In the genomic region with DNA sequence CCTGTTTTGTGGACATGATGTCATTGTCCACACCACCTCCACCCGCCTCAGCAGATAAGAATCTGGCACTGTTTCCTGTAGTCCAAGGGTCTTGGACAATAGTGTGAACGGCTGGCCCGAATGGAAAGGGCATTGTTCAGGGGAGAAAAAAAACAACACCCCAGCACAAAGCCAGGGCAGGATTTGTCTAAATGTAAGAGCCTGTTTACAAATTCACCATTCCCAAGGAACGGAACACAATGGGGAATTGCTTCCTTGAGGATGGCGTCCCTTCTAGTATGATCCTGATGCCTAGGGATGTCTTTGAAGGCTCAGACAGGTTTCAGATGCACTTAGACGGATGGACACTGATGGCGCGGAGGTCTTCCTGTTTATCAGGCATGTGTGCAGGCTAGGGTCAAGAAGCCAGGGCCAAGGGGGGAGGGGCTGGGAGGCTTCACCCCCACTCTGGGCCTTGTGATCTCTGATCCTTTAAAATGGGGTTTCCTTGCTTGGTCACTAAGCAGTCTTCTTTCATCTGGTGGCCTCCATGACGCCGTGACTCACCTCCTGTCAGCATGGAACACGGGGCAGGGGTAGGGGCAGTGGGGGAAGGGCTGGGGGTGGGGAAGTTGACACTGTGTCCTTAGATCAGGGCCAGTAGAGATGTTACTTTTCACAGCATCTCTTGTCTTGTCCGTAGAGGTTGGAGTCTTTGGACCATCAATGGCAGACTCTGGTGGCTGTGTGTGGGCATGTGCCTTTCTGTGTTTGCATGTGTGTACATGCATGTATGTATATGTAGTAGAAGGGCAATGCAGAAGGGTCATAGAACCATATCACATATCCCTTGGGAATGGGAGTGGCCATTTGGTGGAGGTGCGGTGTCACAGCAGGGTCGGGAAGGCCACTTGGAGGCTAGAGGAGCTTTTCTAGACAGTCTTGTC, we compare ENCODE assay signal across 10 mouse cellular contexts. TPM values are rescaled to one million over a fixed set of nuclear protein-coding genes. Genes with fewer than 3 reads are reported as not detected.
DNase-seq lines count a peak whose midpoint lies in the region; ATAC-seq and TF ChIP-seq lines count a peak whose summit lies in the region.
"Had no signal": no experiment of that assay in that cellular context is flagged by ENCODE, and none has a peak within 500 bp of the region (broad histone marks: within the 10 kb centered on the region; RNA-seq: fewer than 3 reads in every experiment).

No protein-coding gene starts in this region.

- TF ChIP-seq CTCF in layer of hippocampus, adult 2 months (conservative IDR thresholded peaks at IDR 0.05) = no peak
- TF ChIP-seq CTCF in small intestine, adult 2 months (IDR thresholded peaks at IDR 0.05; ENCODE audit: extremely low read depth, insufficient read length, insufficient replicate concordance, low read depth, low read length) = no peak

- H3K36me3 ChIP-seq in heart, embryonic 16.5 days (ENCODE audit: control insufficient read depth, insufficient read depth) = no peaks in the 10 kb centered on the region
- H3K36me3 ChIP-seq in small intestine, adult 2 months (ENCODE audit: control insufficient read depth, insufficient read depth, low read length) = no peaks in the 10 kb centered on the region
- H3K36me3 ChIP-seq: embryonic facial prominence, embryonic 13.5 days had no signal

- peak; percentile 15; the same call in 1 of the 2 replicates for ATAC-seq in heart, embryonic 16.5 days (replicated peaks; ENCODE audit: extremely low read depth, insufficient read depth, low FRiP score)

- no peak for DNase-seq in layer of hippocampus, adult 2 months (ENCODE audit: low spot score in 2 of 2)
- no peak for DNase-seq in layer of hippocampus, adult 9-10 months (ENCODE audit: low spot score)
- DNase-seq in kidney, postnatal 25 days = peak; percentile 46 to 71
- no peak for DNase-seq in cerebellum, postnatal 25 days
- no peak for DNase-seq in thymus, postnatal 36 days
- no peak for DNase-seq in B cell, adult 2 months

- H3K4me2 ChIP-seq in heart, embryonic 16.5 days (ENCODE audit: low read depth, low read length) = no peak overlapping the region
- H3K4me2 ChIP-seq: embryonic facial prominence, embryonic 13.5 days had no signal

- H3K4me3 ChIP-seq in layer of hippocampus, adult 2 months = no peak overlapping the region
- no peak overlapping the region for H3K4me3 ChIP-seq in heart, embryonic 16.5 days (ENCODE audit: low read length)
- no peak overlapping the region for H3K4me3 ChIP-seq in small intestine, adult 2 months (ENCODE audit: low read depth, low read length)
- H3K4me3 ChIP-seq: embryonic facial prominence, embryonic 13.5 days had no signal

- H3K9ac ChIP-seq in heart, embryonic 16.5 days (ENCODE audit: low read length) = no peak overlapping the region
- H3K9ac ChIP-seq: embryonic facial prominence, embryonic 13.5 days had no signal

- no peaks in the 10 kb centered on the region for H3K9me3 ChIP-seq in heart, embryonic 16.5 days (replicated peaks; ENCODE audit: control insufficient read depth, low read length)
- H3K9me3 ChIP-seq: embryonic facial prominence, embryonic 13.5 days had no signal

- no peak for TF ChIP-seq POLR2A in small intestine, adult 2 months (IDR thresholded peaks at IDR 0.05; ENCODE audit: low read depth, low read length)

- H3K4me1 ChIP-seq in heart, embryonic 16.5 days (ENCODE audit: control insufficient read depth, insufficient read depth, low read length) = peaks cover 17% of the 10 kb centered on the region
- no peaks in the 10 kb centered on the region; the same call in none of the 2 replicates for H3K4me1 ChIP-seq in small intestine, adult 2 months (ENCODE audit: control insufficient read depth, insufficient read depth, insufficient read length, low read length)

- peak overlapping the region; percentile 64; the same call in 1 of the 2 replicates for H3K27ac ChIP-seq in layer of hippocampus, adult 2 months
- peak overlapping the region; percentile 67 for H3K27ac ChIP-seq in heart, embryonic 16.5 days (ENCODE audit: low read length)
- H3K27ac ChIP-seq in small intestine, adult 2 months (ENCODE audit: insufficient read depth, low read depth, low read length) = peak overlapping the region; percentile 25; the same call in 1 of the 2 replicates
- H3K27ac ChIP-seq: embryonic facial prominence, embryonic 13.5 days had no signal

- 69% methylated on average over 14 of the region's 14 CpGs for WGBS in heart, embryonic 16.5 days
- WGBS in small intestine, adult 2 months = 71% methylated on average over 14 of the region's 14 CpGs

- H3K27me3 ChIP-seq in heart, embryonic 16.5 days (ENCODE audit: control insufficient read depth, insufficient read depth, low read length) = no peaks in the 10 kb centered on the region
- peaks cover 2% of the 10 kb centered on the region; the same call in 1 of the 2 replicates for H3K27me3 ChIP-seq in small intestine, adult 2 months (ENCODE audit: control insufficient read depth, insufficient read depth, low read length)
- H3K27me3 ChIP-seq: embryonic facial prominence, embryonic 13.5 days had no signal

RNA-seq across cellular contexts. Expression of a gene that starts 15.7 kb away (rescaled TPM):
- total RNA-seq in layer of hippocampus, adult 2 months (2021) = 1 to 10 TPM; 5.0 to 6.1 TPM
- polyA plus RNA-seq in heart, embryonic 16.5 days (2015; fragmentation: Nextera tagmentation; extraction: Ambion mirVana) = 0.97 TPM in 2 replicates
- 1.5 and 2.1 TPM in 2 replicates for polyA plus RNA-seq in small intestine, adult 2 months (2012; rRNA removed)

RNA-seq across cellular contexts. Expression of a gene that starts 16.6 kb away (rescaled TPM):
- total RNA-seq in layer of hippocampus, adult 2 months (2021) = 100 to 1,000 TPM; 472 to 491 TPM
- polyA plus RNA-seq in heart, embryonic 16.5 days (2015; fragmentation: Nextera tagmentation; extraction: Ambion mirVana) = 331 and 376 TPM in 2 replicates
- polyA plus RNA-seq in small intestine, adult 2 months (2012; rRNA removed) = 120 and 157 TPM in 2 replicates

RNA-seq across cellular contexts. Expression of a gene that starts 17.8 kb away (rescaled TPM):
- total RNA-seq in layer of hippocampus, adult 2 months (2021) = 1 to 10 TPM; 5.3 to 6.0 TPM
- polyA plus RNA-seq in heart, embryonic 16.5 days (2015; fragmentation: Nextera tagmentation; extraction: Ambion mirVana) = 9.5 TPM in 2 replicates
- 1.3 and 2.3 TPM in 2 replicates for polyA plus RNA-seq in small intestine, adult 2 months (2012; rRNA removed)

RNA-seq across cellular contexts. Expression of a gene that starts 17.9 kb away (rescaled TPM):
- 100 to 1,000 TPM; 130 to 144 TPM for total RNA-seq in layer of hippocampus, adult 2 months (2021)
- polyA plus RNA-seq in heart, embryonic 16.5 days (2015; fragmentation: Nextera tagmentation; extraction: Ambion mirVana) = 54.5 and 56.4 TPM in 2 replicates
- 16.7 and 30.0 TPM in 2 replicates for polyA plus RNA-seq in small intestine, adult 2 months (2012; rRNA removed)

RNA-seq across cellular contexts. Expression of a gene that starts 25.2 kb away (rescaled TPM):
- total RNA-seq in layer of hippocampus, adult 2 months (2021) = 1 to 10 TPM; 2.4 to 2.9 TPM
- 4,861 and 5,105 TPM in 2 replicates for polyA plus RNA-seq in heart, embryonic 16.5 days (2015; fragmentation: Nextera tagmentation; extraction: Ambion mirVana)
- 0.34 TPM in 1 of 2 replicates, not detected in the other for polyA plus RNA-seq in small intestine, adult 2 months (2012; rRNA removed)
- polyA plus RNA-seq: liver, adult 2 months had no signal

Comparison
In these comparisons a context has a peak if more than half of its experiments do, and no peak if none do; other contexts are left out.
1. DNase-seq: peak in kidney, postnatal 25 days (2 of 2); none in layer of hippocampus, adult 2 months (0 of 2), layer of hippocampus, adult 9-10 months (single experiment), cerebellum, postnatal 25 days (0 of 2), thymus, postnatal 36 days (0 of 2) and B cell, adult 2 months (0 of 2).
2. Peak in every context shown above with its lines, with median percentiles within 50 percentile points of each other: H3K27ac ChIP-seq.